Comparison of ENCODE assay signal across 8 mouse cellular contexts in the genomic region with DNA sequence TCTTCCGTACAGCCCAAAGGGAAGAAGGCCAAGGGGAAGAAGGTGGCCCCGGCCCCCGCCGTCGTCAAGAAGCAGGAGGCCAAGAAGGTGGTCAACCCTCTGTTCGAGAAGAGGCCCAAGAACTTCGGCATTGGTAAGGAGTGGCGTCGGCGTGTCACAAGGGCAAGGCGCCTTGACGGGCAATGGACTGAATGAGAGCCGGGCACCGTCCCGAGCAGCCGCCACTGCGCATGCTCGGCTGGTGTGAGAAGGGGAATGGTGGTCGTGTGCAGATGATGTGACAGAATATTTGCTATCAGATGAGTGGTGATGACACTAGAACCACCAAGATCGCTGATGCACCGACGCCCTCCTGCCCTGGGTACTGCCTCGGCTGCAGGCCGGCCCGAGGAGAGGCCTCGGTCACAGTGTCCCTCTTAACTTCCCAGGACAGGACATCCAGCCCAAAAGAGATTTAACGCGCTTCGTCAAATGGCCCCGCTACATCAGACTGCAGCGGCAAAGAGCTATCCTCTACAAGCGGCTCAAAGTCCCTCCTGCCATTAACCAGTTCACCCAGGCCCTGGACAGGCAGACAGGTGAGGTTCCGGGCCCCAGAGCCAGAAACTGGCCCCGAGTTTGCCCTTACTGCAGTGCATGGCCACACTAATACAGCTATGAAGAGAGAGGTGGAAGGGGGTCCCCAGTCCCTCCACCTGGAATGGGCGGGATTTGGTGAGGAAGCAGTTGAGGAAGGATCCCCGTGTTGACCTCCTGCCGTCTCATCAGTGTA. TPM values are rescaled to one million over a fixed set of nuclear protein-coding genes. Genes with fewer than 3 reads are reported as not detected.
DNase-seq lines count a peak whose midpoint lies in the region.

No protein-coding gene starts in this region.

- H3K27me3 ChIP-seq in megakaryocyte, embryonic 14.5 days (replicated peaks): no peaks in the 10 kb centered on the region
- H3K27me3 ChIP-seq in splenic B cell, adult 2 months (ENCODE audit: control insufficient read depth, insufficient read depth, low read length, poor library complexity, severe bottlenecking): no peaks in the 10 kb centered on the region

- DNase-seq in cerebellum, adult 11 months: peak; percentile 54
- no peak for DNase-seq in cerebellum, adult 8-10 months
- peak; percentile 51 for DNase-seq in urinary bladder, postnatal 25 days (ENCODE audit: low spot score)
- no peak for DNase-seq in urinary bladder, adult 18-20 months (ENCODE audit: low spot score in 2 of 2)
- peak; percentile 58 for DNase-seq in forelimb bud, embryonic 11.5 days (ENCODE audit: low read depth, low spot score)
- DNase-seq in layer of hippocampus, adult 9-11 months: peak; percentile 61
- peak; percentile 65 for DNase-seq in splenic B cell, adult 2 months (ENCODE audit: low read depth, low spot score)

- H3K9me3 ChIP-seq in megakaryocyte, embryonic 14.5 days: no peaks in the 10 kb centered on the region

- H3K4me3 ChIP-seq in megakaryocyte, embryonic 14.5 days (replicated peaks): peak overlapping the region; percentile 100

- H3K4me1 ChIP-seq in megakaryocyte, embryonic 14.5 days: peaks cover 87% of the 10 kb centered on the region

- H3K36me3 ChIP-seq in megakaryocyte, embryonic 14.5 days (replicated peaks; ENCODE audit: low read length): peaks cover 67% of the 10 kb centered on the region
- H3K36me3 ChIP-seq in splenic B cell, adult 2 months (ENCODE audit: control insufficient read depth, insufficient read depth, low read length, poor library complexity, severe bottlenecking): peaks cover 14% of the 10 kb centered on the region

RNA-seq across cellular contexts. Expression of a gene that starts 0.6 kb away (rescaled TPM):
- polyA plus RNA-seq in megakaryocyte, embryonic 14.5 days (2012; ENCODE audit: insufficient read depth, low replicate concordance): 873 and 5,014 TPM in 2 replicates

RNA-seq across cellular contexts. Expression of a gene that starts 0.7 kb away (rescaled TPM):
- 29.1 and 39.9 TPM in 2 replicates for polyA plus RNA-seq in megakaryocyte, embryonic 14.5 days (2012; ENCODE audit: insufficient read depth, low replicate concordance)

RNA-seq across cellular contexts. Expression of a gene that starts 5.0 kb away (rescaled TPM):
- 3.6 and 5.9 TPM in 2 replicates for polyA plus RNA-seq in megakaryocyte, embryonic 14.5 days (2012; ENCODE audit: insufficient read depth, low replicate concordance)

RNA-seq across cellular contexts. Expression of a gene that starts 5.2 kb away (rescaled TPM):
- polyA plus RNA-seq in megakaryocyte, embryonic 14.5 days (2012; ENCODE audit: insufficient read depth, low replicate concordance): 14.4 and 22.6 TPM in 2 replicates

RNA-seq across cellular contexts. Expression of a gene that starts 8.5 kb away (rescaled TPM):
- polyA plus RNA-seq in megakaryocyte, embryonic 14.5 days (2012; ENCODE audit: insufficient read depth, low replicate concordance): 6.2 and 13.6 TPM in 2 replicates

Comparison
In these comparisons a context has a peak if more than half of its experiments do, and no peak if none do; other contexts are left out.
1. DNase-seq: peak in cerebellum, adult 11 months (single experiment), urinary bladder, postnatal 25 days (single experiment), forelimb bud, embryonic 11.5 days (single experiment), layer of hippocampus, adult 9-11 months (single experiment) and splenic B cell, adult 2 months (single experiment); none in cerebellum, adult 8-10 months (single experiment) and urinary bladder, adult 18-20 months (0 of 2).